Mouse (Mus musculus) hematopoietic stem cell, adult 5-6 weeks (primary cell): ENCODE results near the gene Rpl27. TPM values are rescaled to one million over a fixed set of nuclear protein-coding genes. Genes with fewer than 3 reads are reported as not detected.
"Not testable (repeated sequence)": the region's sequence is repeated elsewhere in the genome, so short reads cannot be mapped to it uniquely, and the experiment has no call there.

Source experiments
- ATAC-seq, 2 experiments: fragments of 125-278 bp in 1 of 2; replicated peaks in 1 of 2; 2 replicates each; pipeline ENCODE4 v1.8.0; 2016 to 2017; ENCODE audit warnings: inconsistent platforms in 2 of 2, mild to moderate bottlenecking in 2 of 2, moderate number of reproducible peaks in 2 of 2, low read depth in 1 of 2, moderate TSS enrichment in 1 of 2; ENCODE audit not compliant: low FRiP score in 2 of 2, poor library complexity in 2 of 2, severe bottlenecking in 2 of 2, insufficient read depth in 1 of 2, low TSS enrichment in 1 of 2
- total RNA-seq: library from RNA; stranded (forward); fragments of 172-1452, 232-1000 nt; gene quantifications from 2 replicates; pipeline ENCODE4 v1.2.3, GENCODE M21; 2017

Gene Rpl27
- 2,436 and 4,983 TPM in 2 replicates for total RNA-seq

GRCm38 (mm10) chr11:101442127-101442693, at the start of gene Rpl27:
Gene Rpl27 (plus strand): TSS chr11:101442298.
- peak; percentile 99 for ATAC-seq

GRCm38 (mm10) chr11:101395110-101395509, 47.0 kb upstream of the Rpl27 start:
- ATAC-seq: peak; percentile 80 to 85

GRCm38 (mm10) chr11:101415306-101415705, 26.8 kb upstream of the Rpl27 start:
- ATAC-seq: no peak

DNA sequence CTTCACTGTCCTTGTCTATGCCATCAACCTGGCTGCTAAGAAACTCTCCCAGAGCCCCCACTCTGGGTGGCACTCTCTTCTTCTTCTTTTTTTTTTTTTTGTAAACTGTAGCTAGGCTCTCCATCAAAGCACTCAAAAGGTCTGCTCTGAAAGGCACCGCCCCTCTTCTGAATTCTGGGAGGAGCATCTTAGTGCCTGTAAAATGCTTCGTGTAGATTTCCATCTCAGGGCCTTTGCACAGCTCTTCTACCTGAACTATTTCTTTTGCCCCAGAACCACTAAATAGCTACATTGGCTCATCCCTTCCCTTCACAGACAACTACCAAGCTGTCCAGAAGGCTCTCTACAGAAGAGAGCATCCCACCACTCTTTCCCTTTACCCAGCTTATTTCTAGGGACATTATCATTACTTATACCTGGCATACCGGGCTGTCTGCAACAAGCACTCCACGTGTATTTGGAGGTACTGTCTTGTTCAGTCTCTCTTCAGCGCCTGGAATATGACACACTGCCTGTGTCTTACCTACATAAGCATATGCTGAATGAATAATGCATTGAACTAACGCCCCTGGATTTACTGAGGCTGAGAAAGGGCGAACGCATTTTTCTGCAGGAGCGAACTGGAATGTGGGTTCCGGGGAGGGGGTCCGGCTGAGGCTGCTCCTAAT, 25.5 kb upstream of the Rpl27 start:
- peak in 1 of 2 experiments; percentile 39; a peak in 1 of 4 replicates for ATAC-seq

- peak; percentile 79 to 88 for ATAC-seq
Measured at GRCm38 (mm10) chr11:101417101-101417855, 24.8 kb upstream of the Rpl27 start, which contains the start of gene Aarsd1. Gene Aarsd1 (minus strand): TSS chr11:101417615.

DNA sequence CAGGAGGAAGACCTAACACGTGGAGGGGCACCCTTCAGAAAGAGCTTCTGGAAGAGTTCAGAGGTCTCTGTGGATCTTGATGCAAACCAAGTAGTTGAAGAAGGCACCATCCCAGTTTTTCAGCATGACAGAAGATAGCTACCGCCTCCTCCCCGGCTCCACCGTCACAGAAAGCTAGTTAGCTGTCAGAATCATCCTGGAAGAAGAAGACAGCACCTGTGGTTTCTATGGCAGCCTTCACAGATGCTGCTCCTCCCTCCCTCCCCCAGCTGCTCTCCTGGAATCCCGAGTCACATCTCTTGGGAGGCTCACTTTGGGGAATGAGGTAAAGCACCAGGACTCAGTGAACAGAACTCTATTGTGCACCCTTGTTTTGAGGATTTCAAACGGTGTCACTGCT, 23.1 kb upstream of the Rpl27 start:
- no peak for ATAC-seq

DNA sequence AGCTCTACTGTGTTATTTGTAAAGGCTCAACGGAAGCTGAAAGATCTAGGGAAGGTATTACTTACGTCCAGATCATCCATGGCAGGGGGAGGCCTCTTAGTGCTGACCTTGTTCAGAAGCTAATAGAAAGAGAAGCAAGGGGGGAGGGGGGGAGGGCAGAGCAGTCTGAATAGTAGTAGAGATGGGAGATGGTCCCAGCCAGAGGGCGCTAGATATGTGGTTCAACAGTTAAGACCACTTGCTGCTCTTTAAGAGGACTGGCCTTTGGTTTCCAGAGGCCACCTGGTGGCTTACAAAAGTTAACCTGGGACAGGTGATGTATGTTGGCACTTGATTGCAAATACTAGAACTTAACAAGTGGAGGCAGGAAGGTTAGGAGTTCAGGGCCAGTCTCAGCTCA, 22.5 kb upstream of the Rpl27 start:
- no peak for ATAC-seq

DNA sequence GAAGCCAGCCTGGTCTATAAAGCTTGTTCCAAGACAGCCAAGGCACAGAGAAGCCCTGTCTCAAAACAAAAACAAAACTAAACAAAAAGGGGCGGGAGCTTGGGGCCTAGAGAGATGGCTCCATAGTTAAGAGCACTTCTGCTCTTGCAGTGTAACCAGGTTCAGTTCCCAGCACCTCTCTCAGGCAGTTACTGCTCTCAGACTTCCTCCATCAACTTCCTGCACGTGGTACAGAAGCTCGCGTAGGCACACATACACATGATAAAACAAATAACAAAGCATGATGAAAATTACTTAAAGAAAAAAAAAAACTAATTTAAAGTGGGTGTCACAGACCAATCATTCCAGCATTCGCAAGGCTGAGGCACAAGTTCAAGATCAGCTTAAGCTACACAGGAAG, 21.9 kb upstream of the Rpl27 start:
- no peak for ATAC-seq

DNA sequence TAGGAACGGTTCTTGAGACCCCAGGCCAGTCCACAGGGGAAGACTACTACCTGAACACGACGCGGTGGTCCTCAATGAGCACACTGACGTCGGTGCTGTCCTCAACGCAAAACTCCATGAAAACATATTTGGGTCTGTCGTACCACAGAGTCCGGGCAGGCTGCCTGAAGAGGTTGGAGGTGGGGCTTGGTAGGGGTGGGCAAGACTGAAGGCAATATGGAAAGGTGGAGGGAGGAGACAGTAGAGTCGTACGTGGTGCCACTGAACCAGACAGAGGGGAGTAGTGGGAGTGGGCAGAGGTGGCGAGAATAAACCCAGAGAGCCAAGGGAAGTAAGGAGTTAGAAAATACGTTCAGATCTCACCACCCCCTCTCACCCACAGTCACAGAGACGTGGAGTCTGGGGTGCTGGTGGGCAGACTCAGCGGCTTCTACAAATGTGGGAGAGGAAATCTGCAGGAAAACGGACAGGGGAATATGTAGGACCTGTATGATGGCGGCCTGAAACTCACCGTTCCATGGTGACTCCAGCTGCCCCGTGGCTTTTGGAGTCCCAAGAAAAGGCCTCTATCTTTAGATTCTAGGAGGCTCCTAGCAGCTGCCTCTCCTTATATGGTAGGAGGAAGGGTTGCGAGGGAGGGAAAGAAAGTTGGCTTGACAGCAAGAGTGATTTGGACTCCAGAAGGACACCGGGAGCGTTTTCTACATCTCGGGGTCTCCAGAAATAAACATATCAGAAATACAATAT, 17.8 kb upstream of the Rpl27 start, which contains the start of gene Gm27029:
Gene Gm27029 (minus strand): TSS at position 692 of the 747 bp plus-strand sequence.
- ATAC-seq: peak in 1 of 2 experiments; percentile 17; a peak in 2 of 4 replicates

GRCm38 (mm10) chr11:101424925-101425813, 16.9 kb upstream of the Rpl27 start, which contains the start of the genes Rundc1 and Ptges3l:
Gene Rundc1 (plus strand): TSS chr11:101425085.
Gene Ptges3l (minus strand): TSS chr11:101425333.
- ATAC-seq: peak; percentile 97 to 98

DNA sequence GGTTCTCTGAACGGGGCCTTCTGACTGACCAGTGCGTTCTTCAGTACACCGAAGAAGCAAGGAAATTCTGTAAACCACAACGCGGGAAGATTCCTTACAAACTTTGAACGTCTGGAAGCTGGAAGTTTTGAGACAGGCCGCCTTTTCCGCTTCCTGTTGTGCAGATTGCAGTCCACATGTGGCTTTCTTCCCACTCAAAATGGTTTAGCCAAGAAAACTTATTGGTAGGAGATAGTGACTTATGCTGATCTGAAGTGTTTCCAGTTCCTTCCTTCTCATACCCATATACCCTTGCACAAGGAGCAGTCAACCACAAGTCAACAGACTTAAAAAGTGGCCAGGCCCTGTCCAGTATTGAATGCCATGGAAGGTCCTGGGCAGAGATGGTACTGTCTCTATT, 15.9 kb upstream of the Rpl27 start:
- ATAC-seq: no peak

DNA sequence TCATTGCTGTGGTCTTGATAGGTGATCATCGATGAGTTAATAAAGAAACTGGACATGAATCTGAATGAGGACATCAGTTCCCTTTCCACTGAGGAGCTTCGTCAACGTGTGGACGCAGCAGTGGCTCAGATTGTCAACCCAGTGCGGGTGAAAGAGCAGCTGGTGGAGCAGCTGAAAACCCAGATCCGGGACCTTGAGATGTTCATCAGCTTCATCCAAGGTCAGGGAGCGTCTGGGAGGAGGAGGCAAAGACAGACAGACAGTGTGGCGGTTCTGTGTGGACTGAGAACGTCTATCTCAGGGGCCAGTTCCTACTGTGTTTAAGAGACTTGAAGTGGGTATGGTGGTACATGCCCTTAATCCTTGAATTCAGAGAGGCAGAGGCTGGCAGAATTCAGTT, 10.8 kb upstream of the Rpl27 start:
- no peak for ATAC-seq

DNA sequence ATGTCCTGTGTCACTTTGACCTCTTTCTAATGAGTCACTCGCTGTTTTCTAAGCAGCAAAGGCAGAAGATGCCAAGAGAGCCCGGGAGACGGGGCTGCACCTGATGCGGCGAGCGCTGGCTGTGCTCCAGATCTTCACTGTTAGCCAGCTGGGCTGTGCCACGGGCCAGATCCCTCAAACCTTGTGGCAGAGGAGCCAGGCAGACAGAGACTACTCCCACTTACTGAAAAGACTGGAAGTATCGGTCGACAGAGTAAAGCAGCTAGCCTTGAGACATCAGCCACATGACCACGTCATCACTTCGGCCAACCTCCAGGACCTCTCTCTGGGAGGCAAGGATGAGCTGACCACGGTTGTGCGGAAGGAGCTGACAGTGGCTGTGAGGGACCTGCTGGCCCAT, 8.7 kb upstream of the Rpl27 start:
- ATAC-seq: no peak

DNA sequence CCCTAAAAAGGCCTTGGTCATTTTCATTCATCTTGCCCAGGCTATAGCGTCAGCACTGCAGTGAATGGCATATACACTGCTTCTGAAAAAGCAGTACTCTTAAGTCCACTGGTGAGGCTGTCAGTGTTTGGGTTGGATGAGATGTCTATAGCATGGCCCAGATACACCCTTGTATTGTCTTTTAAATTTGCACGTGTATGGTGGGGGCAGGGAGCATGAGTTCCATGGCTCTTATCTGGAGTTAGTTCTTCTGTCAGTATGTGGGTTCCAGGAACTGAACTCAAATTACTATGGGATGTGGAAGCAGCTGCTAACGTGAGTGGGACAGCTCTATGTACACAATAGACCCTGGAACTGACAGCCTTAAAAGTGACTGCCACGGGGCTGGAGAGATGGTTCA, 6.3 kb upstream of the Rpl27 start:
- no peak for ATAC-seq

- ATAC-seq: no peak
Measured at GRCm38 (mm10) chr11:101436916-101437315, 5.2 kb upstream of the Rpl27 start.

DNA sequence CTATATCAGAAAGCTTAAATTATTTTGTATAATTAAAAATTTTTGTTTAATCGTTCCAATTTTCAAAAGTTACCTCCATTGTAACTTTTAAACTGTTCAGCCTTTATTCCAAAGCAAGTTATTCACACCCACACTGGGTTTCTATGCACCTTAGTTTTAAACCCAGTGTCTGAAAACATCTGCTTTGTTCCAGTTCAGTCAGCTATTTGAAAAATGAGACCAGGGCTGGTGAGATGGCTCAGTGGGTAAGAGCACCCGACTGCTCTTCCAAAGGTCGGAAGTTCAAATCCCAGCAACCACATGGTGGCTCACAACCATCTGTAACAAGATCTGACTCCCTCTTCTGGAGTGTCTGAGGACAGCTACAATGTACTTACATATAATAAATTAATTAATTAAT, 4.1 kb upstream of the Rpl27 start:
- ATAC-seq: not testable (repeated sequence)
